Mouse (Mus musculus): ENCODE results near the gene Lsm14b.

- TF ChIP-seq EP300 (IDR thresholded peaks at IDR 0.05; ENCODE audit: low read depth) (no peak), CTCF (IDR thresholded peaks at IDR 0.05; ENCODE audit: low read depth) (no peak)
These were observed 59.8 kb downstream of the Lsm14b start for GRCm38 (mm10) chr2:180084565-180084964.

Measured in liver, postnatal 0 days (tissue).